Mouse (Mus musculus): Measurements from ENCODE around the gene Zfp983.
"Not testable (repeated sequence)": the region's sequence is repeated elsewhere in the genome, so short reads cannot be mapped to it uniquely, and the experiment has no call there.

Gene Zfp983

DNA sequence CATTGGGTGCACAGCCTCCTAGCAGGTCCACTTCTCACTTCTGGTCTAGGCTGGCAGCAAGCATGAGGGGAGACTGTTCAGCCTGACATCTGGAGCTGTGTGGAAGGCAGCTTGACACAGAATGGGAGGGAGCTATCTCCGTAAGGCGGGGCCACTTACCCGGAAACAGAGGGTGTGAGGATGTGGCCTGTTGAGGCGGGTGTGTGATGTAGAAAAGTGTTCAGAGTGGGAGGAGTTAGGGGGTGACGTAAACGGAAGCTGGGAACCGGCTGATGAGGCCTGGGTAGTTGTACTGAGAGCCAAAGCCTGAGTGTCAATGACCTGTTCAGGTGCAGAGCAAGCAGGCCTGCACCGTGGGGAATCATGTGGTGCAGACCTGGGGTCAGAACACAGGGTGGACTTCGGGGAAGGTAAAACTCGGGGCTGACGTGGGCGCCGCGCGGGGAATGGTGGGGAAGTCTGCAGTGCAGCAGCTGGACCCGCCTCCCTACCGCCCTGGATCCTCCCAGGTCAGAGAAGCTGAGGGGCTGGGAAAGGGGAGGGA, at the start of gene Zfp983:
Gene Zfp983, plus strand, starts transcription at position 261 of the 544 bp plus-strand sequence.
- peak; percentile 46 to 78 for DNase-seq (ENCODE audit: low spot score in 2 of 2)

- DNase-seq (ENCODE audit: low spot score in 2 of 2): no peak
Measured at GRCm38 (mm10) chr17:21616356-21616755, 34.1 kb upstream of the Zfp983 start.

DNA sequence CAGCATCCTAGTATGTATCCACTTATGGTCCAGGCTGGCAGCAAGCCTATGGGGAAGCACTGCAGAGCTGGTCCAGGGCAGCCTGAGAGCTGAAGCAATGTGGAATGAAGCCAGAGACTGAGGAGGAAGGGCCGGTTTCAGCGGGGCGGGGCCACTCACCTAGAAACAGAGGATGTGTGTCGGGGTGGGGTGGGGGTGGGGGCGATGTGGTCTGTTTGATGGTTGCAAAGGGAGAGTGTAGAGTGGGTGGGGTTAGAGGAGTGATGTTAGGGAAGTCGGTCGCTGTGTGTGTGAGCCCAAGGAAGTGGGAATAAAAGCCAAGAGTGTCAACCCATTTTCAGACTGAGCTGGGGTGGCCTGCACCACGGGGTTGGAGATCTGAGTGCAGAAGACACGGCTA, 33.1 kb upstream of the Zfp983 start:
- no peak for DNase-seq (ENCODE audit: low spot score in 2 of 2)

- no peak for DNase-seq (ENCODE audit: low spot score in 2 of 2)
Measured at GRCm38 (mm10) chr17:21623647-21624046, 26.8 kb upstream of the Zfp983 start.

GRCm38 (mm10) chr17:21635758-21636157, 14.7 kb upstream of the Zfp983 start:
- DNase-seq (ENCODE audit: low spot score in 2 of 2): not testable (repeated sequence)

DNA sequence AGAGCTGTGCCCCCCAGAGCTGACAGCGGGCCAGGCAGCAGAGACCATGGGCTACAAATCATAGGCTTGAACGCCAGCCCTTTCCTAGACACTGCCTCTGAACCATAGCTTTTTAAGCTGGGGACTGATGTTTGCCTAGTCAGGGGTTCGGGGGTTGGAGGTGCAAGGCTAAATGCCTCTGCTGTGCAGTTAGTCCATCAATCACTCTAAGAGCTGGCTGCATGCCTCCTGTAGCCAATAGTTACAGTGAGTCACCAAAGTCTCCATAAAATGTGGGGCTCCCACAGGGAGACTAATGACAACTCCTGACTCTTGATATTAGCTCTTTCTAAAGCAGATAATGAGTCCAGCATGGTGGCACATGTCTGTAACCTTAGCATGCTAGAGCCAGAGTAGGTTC, 1.6 kb upstream of the Zfp983 start:
- no peak for DNase-seq (ENCODE audit: low spot score in 2 of 2)

GRCm38 (mm10) chr17:21649936-21650335, 488 bp upstream of the Zfp983 start:
- DNase-seq (ENCODE audit: low spot score in 2 of 2): peak in 1 of 2 experiments; percentile 7

- not testable (repeated sequence) for DNase-seq (ENCODE audit: low spot score in 2 of 2)
Measured at GRCm38 (mm10) chr17:21678826-21679225, 28.4 kb downstream of the Zfp983 start.

DNA sequence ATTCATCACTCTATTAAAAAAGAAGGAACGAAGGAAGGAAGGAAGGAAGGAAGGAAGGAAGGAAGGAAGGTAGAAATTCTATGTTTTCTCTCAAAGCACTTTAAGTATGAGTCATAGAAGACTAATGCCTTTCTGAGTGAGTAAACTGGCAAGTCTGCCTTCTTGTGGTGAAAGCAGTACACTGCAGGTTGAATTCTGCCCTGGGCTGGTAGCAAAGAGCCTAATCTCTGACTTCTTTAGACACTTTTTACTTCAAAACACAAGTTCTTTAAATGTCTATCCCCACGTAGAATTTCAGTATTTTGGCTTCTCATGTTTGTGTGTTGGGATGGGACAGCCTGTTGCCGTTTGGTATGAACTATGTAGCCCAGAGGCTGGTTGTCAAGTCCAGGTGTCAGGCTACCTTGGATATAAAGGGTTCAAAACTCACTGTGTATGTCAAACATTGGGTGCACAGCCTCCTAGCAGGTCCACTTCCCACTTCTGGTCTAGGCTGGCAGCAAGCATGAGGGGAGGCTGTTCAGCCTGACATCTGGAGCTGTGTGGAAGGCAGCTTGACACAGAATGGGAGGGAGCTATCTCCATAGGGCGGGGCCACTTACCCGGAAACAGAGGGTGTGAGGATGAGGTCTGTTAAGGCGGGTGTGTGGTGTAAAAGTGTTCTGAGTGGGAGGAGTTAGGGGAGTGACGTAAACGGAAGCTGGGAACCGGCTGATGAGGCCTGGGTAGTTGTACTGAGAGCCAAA, 29.0 kb downstream of the Zfp983 start:
- DNase-seq (ENCODE audit: low spot score in 2 of 2): peak; percentile 80 to 88

- not testable (repeated sequence) for DNase-seq (ENCODE audit: low spot score in 2 of 2)
Measured at GRCm38 (mm10) chr17:21680019-21680376, 29.6 kb downstream of the Zfp983 start.

DNA sequence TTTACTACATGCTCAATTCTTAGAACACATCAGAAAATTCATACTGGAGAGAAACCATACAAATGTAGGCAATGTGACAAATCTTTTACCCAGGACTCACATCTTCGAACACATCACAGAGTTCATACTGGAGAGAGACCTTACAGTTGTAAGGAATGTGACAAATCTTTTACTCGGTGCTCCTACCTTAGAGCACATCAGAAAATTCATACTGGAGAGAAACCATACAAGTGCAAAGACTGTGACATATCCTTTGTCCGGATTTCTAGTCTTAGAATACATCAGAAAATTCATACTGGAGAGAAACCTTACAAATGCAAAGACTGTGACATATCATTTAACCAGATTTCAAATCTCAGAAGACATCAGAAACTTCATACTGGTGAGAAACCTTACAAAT, 41.1 kb downstream of the Zfp983 start, which contains the start of gene Gm10226:
Gene Gm10226, plus strand, starts transcription at position 301 of the 400 bp plus-strand sequence.
- DNase-seq (ENCODE audit: low spot score in 2 of 2): no peak

GRCm38 (mm10) chr17:21693342-21693741, 42.9 kb downstream of the Zfp983 start:
- DNase-seq (ENCODE audit: low spot score in 2 of 2): no peak

GRCm38 (mm10) chr17:21696073-21696472, 45.6 kb downstream of the Zfp983 start:
- DNase-seq (ENCODE audit: low spot score in 2 of 2): no peak

DNA sequence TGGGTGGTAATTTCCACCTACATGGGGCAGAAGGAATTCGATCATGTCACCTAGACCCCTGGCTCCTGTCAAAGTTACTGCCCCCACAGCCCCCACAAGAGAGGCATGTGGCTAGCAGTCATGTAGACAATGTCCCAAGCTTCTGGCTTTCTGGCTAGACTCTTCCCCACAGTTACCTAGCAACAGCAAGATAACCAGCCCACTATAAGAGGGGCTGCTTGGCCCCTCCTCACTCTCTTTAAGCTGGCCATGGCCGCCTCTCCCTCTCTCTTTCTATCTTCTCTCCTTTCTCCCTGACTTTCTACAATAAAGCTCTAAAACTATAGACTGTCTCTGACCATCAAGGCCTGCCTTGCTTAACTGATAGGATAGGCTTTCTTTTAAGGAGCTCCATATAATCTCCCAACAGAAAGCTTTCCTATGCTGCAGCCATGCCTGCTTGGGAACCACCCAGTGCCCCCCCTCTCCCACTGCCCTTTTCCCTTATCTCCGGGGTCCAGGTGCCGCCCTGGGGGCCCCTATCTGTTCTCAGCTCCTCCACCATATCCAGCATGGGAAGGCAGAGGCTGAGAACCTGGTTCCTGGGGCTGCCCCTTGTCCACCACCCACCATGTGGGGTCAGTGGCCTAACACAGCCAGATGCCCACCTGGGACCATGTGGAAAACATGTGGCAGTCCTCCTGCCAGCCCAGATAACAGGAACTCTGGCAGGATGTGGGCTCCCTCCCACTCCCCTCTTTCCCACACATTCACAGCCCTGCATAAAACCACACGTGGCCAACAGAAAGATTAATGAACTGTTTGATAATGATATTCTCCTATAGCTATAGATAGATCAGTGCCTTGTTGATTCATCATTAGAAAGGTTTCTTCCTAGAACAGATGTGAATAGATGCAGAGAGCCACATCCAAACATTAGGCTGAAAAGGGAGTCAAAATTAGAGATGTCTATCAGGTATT, 52.1 kb downstream of the Zfp983 start:
- no peak for DNase-seq (ENCODE audit: low spot score in 2 of 2)

- DNase-seq (ENCODE audit: low spot score in 2 of 2): no peak
Measured at GRCm38 (mm10) chr17:21703414-21703813, 53.0 kb downstream of the Zfp983 start.

GRCm38 (mm10) chr17:21707343-21707996, 57.0 kb downstream of the Zfp983 start, which contains the start of gene Zfp760:
Gene Zfp760 (plus strand): TSS chr17:21707741.
- peak; percentile 66 to 83 for DNase-seq (ENCODE audit: low spot score in 2 of 2)

DNA sequence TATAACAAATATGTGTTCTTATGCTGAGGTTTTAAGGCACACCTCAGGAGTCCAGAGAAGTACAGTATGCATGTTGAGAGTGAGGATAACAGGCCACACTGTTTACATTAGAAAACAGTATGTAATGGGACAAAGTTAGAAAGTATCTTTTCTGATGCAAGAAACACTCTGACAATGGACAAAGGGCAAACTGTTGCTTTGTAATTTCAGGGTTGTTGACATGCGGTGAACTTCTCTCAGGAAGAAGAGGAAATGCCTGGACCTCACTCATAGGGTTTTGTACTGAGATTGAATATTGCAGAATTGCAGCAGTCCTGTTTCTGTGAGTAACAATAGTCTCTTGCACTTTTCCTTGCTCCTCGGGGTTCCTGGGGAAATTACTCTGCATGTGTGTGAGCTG, 58.0 kb downstream of the Zfp983 start:
- DNase-seq (ENCODE audit: low spot score in 2 of 2): no peak

Measured in left cerebral cortex, adult 9 months (tissue).